Mouse (Mus musculus) left cerebral cortex, adult 2 months (tissue): ENCODE measurements around the gene Dapk3. TPM values are rescaled to one million over a fixed set of nuclear protein-coding genes. Genes with fewer than 3 reads are reported as not detected.

ENCODE experiments used
- DNase-seq, 2 experiments: peaks; one replicate each; pipeline ENCODE4 v3.0.0; 2021 to 2022; ENCODE audit warnings: low spot score in 2 of 2, mixed read lengths in 1 of 2; ENCODE audit errors: extremely low spot score in 1 of 2
- H3K27ac ChIP-seq: fragments of 200-600 bp; 2 replicates; pipeline ENCODE4 v1.8.1; 2022
- H3K4me3 ChIP-seq: fragments of 200-600 bp; 2 replicates; pipeline ENCODE4 v1.8.1; 2022
- CTCF ChIP-seq: fragments of 200-600 bp; IDR thresholded peaks from 2 replicates; pipeline ENCODE4 v1.8.1; 2022; ENCODE audit warnings: antibody characterized with exemption, mild to moderate bottlenecking, moderate library complexity
- intact Hi-C: fragments of 180-260 bp; cut with DNase I; formaldehyde crosslinking; loops from one replicate; pipeline ENCODE4 v1.15.1; 2025
- total RNA-seq, 2 experiments: library from RNA; stranded (reverse); gene quantifications; 2 replicates each; pipeline ENCODE4 v1.2.3; 2021

Gene Dapk3
- total RNA-seq, 2 experiments from 2014 or later, result 74.6 to 89.4 TPM

DNA sequence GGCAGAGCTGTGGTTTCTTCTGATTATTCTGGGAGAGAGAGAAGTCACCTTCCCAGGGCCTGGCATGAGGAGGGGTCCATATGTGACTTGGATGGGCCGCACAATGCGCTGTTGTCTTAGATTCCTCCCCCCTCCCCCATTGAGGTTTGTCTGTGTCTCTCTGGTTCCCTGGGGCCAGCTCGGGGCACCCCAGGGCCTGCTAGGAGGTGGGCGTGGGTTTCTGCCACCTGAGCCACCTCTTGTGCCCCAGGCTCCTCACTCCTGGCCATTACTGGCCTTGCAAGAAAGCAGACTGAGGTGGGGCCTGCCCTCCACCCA lies 43.3 kb upstream of the Dapk3 start:
- DNase-seq, result no peak
- peak overlapping the region; percentile 29; the same call in 1 of the 2 replicates for H3K27ac ChIP-seq
- H3K4me3 ChIP-seq, result peak overlapping the region; percentile 83
- intact Hi-C loops, result no loop called here
- TF ChIP-seq CTCF, result no peak

DNA sequence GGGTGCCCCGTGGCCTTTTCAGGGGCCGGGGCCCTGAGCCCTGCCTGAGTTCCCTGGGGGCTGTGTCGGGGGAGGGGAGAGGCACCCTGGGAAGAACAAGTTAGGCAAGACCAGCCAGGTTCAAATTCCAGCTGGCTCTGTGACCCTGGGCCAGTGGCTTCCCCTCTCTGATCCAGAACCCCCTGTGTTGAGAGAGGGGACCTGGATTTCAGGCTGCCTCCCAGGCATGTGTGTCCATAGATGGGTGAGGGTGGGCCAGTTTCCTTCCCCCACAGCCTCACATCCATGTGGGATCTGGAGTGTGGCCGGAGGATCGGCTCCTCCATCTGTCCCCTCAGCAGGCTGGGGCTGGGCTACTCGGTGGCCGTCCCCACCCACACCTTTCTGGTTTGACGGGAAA lies 42.8 kb upstream of the Dapk3 start:
- no peak for TF ChIP-seq CTCF
- peak overlapping the region; percentile 29 for H3K27ac ChIP-seq
- intact Hi-C loops, result no loop called here
- DNase-seq, result no peak
- H3K4me3 ChIP-seq, result peak overlapping the region; percentile 83

DNA sequence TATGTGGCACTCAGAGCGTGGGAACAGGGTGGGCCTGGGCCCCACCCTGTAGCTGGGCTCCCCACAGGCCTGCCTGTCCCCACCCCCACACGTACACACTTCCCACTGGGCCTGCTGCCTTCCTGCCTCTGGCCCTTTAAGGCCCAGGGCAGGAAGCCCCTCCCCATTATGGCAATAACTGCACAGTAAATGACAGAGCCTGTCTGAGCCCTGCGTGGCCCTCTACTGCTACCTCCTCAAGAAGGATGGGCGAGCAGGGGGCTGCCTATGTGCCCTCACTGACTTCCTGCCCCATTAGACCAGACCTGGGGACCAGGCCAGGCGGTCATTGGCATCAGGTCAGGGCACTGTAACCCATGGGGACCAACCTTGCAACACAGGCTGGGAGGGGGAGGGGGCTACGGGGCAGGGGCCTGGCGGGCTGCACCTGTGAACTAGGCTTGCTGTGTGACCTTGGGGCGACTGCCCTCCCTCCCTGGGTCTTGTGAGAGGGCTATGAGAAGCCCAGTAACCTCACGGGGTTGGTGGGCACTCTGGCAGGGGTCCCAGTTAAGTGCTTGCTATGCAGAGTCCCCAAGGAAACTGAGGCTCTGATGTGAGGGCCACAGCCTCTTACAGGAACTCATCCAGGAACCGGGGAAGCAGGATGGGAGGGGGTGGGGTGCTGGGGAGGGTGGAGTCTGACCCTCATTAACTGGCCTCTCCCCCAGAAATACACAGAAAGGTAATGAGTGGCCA lies 41.9 kb upstream of the Dapk3 start:
- intact Hi-C loops, result no loop called here
- DNase-seq, result no peak
- TF ChIP-seq CTCF, result no peak
- peak overlapping the region; percentile 13; the same call in 1 of the 2 replicates for H3K4me3 ChIP-seq
- peak overlapping the region; percentile 29; the same call in 1 of the 2 replicates for H3K27ac ChIP-seq

DNA sequence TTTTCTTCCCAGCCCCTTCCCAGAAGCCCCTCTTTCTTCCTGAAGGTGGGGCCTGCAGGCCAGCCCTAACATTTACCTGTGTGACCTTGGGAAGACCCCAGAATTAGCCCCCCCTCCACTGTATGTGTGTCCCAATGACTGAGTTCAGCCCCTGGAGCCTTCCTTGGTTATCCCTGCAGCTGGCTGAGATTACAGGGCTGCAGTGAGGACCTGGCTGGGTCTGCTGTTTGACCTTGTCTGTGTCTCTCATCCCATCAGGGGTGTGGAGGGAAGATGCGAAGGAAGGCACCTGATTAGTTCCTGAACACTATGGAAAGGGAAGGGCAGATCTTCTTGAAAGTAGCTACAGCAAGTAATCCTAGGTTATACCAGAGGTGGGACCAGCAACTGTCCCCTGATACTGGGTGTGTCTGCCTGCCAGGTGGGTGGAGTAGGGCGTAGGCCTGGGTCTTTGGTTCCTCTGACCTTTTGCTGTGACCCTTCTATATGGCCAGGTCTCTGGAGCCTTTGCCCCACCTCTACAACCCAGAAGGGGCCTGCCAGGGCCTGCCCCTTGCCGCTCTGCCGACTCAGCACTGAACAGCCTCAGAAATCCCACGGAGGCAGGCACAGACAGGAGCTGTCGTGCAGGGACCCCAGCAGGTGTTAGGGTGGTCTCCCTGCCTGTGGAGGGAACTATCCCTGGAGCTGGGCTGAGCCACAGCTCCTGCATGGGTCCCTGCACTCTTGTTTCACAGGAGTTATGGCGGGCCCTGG lies 41.2 kb upstream of the Dapk3 start:
- no peak for TF ChIP-seq CTCF
- H3K27ac ChIP-seq, result no peak overlapping the region
- DNase-seq, result no peak
- H3K4me3 ChIP-seq, result no peak overlapping the region
- intact Hi-C loops, result no loop called here

DNA sequence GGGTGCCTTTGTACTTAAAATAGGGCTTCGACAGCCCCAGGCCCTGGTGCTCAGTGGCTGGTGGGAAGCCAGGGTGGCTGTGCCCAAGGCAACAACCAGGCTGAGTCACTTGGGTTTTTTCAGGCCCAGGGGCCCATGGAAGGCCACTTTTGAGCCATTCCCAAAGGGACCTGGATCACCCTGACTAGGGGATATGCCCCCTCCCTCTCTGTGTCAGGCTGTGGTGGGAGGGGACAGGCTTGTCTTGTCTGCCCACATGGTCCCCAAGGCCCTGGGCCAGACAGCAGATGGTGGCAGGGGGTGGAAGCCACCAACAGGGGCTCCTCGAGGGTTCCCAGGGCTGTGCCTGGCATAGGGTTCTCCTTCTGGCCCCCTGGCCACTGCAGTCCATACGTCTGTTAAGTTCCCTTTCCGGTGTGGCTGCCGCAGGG lies 40.2 kb upstream of the Dapk3 start:
- Histone ChIP-seq H3K27ac (peak overlapping the region; percentile 34; the same call in 1 of the 2 replicates), H3K4me3 (no peak overlapping the region)
- no peak for TF ChIP-seq CTCF
- intact Hi-C loops, result no loop called here
- no peak for DNase-seq

DNA sequence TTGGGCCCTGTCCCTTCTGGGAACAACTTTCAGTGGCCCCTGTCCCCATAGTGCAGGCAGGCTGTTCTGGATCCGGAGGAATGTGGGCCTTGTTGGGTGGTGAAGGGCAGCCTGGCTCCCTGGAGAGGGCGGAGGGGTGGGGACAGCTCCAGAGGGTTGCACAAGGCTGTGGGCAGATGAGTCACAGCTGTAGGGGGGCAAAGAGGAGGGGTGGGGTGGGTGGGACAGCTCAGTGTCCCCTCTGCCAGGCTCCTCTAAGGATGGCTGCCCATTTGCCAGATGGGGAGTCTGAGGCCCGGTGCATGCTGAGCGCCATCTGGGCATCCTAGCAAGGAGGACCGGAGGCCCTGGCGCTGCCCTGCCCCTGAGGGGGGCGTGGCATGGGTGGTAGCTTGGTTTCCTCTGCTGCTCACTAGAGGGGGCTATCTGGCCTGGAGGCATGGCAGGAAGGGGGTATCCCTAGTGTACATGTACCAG lies 39.6 kb upstream of the Dapk3 start:
- no peak for TF ChIP-seq CTCF
- no peak for DNase-seq
- Histone ChIP-seq H3K27ac (peak overlapping the region; percentile 34; the same call in 1 of the 2 replicates), H3K4me3 (no peak overlapping the region)
- intact Hi-C loops, result no loop called here

DNA sequence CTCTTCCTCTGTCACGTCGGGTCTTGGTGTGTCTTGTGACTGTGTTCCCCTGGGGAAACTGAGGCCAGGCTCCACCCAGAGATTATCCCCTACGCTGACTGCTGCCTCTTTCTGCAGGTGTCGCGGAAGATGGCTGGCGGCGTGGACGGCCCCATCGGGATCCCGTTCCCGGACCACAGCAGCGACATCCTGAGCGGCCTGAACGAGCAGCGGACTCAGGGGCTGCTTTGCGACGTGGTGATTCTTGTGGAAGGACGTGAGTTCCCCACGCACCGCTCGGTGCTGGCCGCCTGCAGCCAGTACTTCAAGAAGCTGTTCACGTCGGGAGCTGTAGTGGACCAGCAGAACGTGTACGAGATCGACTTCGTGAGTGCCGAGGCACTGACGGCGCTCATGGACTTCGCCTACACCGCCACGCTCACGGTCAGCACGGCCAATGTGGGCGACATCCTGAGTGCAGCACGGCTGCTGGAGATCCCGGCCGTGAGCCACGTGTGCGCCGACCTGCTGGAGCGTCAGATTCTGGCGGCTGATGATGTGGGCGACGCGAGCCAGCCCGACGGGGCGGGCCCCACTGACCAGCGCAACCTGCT lies 38.9 kb upstream of the Dapk3 start:
- intact Hi-C loops, result no loop called here
- DNase-seq, result no peak
- Histone ChIP-seq H3K4me3 (no peak overlapping the region), H3K27ac (no peak overlapping the region)
- no peak for TF ChIP-seq CTCF

DNA sequence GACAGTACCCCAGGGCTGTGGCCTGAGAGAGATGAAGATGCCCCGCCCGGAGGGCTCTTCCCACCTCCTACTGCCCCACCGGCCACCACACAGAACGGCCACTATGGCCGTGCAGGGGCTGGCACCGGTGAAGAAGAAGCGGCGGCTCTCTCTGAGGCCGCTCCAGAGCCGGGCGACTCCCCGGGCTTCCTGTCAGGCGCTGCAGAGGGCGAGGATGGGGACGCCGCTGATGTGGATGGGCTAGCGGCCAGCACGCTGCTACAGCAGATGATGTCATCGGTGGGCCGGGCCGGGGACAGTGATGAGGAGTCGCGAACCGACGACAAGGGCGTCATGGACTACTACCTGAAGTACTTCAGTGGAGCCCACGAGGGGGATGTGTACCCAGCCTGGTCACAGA lies 38.1 kb upstream of the Dapk3 start:
- TF ChIP-seq CTCF, result no peak
- DNase-seq, result no peak
- Histone ChIP-seq H3K4me3 (no peak overlapping the region), H3K27ac (no peak overlapping the region)
- intact Hi-C loops, result no loop called here

DNA sequence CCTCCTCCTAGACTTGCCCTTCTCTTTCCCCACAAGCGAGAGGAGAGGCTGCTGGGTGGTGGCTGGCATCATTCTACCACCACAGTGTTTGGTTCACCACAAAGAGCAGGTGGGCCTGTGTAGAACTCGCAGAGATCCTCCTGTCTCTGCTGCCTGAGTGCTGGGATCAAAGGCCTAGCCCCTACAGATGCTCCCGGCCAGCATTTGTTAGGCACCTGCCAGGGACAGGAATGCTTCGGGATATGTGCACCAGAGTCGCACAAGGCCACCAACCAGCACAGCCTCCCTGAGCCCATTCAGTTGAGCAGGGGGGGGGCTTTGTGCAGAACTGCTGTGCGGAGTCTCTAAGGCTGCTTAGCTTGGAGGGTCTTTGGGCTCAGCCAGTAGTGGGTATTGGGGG lies 37.5 kb upstream of the Dapk3 start:
- TF ChIP-seq CTCF, result no peak
- DNase-seq, result no peak
- intact Hi-C loops, result no loop called here
- Histone ChIP-seq H3K27ac (no peak overlapping the region), H3K4me3 (no peak overlapping the region)

DNA sequence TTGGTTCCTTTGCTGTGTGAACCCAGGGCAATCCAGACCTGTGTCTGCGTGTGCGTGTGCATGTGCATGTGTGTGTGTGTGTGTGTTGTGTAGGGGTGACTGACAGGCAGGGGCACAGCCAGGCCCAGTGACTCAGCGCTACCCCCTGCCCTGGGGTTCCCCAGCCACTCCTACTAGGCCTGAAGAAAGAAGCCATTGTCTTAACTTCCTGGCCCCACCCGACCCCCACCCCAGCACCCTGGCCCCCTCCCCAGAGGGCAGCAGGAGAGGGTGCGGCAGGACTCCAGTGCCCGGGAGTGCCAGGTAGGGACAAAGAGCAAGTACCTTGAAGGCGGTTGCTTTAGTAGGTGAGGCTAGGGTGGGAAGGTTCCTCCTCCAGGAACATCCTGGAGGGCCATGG lies 37.0 kb upstream of the Dapk3 start:
- Histone ChIP-seq H3K27ac (peak overlapping the region; percentile 28), H3K4me3 (no peak overlapping the region)
- intact Hi-C loops, result no loop called here
- no peak for DNase-seq
- no peak for TF ChIP-seq CTCF

DNA sequence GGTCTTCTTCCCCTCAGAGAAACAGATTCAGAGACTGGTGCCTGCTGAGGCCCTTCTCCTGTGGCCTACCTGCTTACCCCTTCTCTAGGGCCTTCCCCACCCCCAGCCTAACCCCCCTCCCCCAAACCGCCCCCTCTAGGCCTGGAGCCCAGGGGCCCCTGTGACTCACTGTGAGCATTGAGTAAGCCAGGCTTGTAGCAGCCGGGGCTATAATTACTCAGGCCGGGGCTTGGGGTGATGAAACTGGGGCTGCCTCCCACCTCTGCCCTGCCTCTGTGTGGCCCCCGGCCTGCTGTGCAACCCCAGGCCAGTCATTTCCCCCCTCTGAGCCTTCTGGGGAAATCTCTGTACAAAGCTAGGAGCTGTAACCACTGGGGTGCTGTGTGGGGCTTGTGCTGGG lies 36.5 kb upstream of the Dapk3 start:
- peak overlapping the region; percentile 28 for H3K27ac ChIP-seq
- TF ChIP-seq CTCF, result no peak
- intact Hi-C loops, result no loop called here

DNA sequence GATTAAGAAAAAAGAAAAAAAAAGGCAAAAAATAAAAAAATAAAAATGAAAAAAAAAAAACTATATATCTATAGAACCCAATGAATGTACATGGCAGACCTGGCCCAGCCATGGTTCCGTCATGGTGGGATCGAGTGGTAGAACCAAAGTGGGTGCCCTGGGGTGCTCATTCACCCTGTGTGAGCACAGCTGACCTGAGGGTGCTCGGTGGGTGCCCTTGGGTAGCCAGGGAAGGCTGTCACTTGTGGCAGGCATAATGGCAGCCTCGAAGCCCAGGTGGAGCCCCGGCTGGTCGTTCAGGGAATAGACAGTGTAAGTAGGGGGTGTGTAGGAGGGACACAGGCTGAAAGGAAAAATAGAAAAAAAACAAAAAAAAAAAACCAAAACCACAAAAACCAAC lies 31.5 kb upstream of the Dapk3 start:
- intact Hi-C loops, result no loop called here
- Histone ChIP-seq H3K27ac (no peak overlapping the region), H3K4me3 (no peak overlapping the region)
- TF ChIP-seq CTCF, result no peak
- no peak for DNase-seq

More for the DNA sequence above, 36.5 kb upstream of the Dapk3 start:
- no peak overlapping the region for H3K4me3 ChIP-seq
- DNase-seq, result no peak
